Mouse (Mus musculus) stomach, postnatal 0 days (tissue): ENCODE measurements around the gene Pram1.

ENCODE experiments used
- CTCF ChIP-seq: IDR thresholded peaks from 2 replicates; pipeline ENCODE4 v1.5.1; 2016; ENCODE audit warnings: antibody characterized with exemption, low read depth, mild to moderate bottlenecking, moderate library complexity
- EP300 ChIP-seq: optimal IDR thresholded peaks from 2 replicates; pipeline ENCODE3; 2016; ENCODE audit warnings: antibody characterized with exemption

DNA sequence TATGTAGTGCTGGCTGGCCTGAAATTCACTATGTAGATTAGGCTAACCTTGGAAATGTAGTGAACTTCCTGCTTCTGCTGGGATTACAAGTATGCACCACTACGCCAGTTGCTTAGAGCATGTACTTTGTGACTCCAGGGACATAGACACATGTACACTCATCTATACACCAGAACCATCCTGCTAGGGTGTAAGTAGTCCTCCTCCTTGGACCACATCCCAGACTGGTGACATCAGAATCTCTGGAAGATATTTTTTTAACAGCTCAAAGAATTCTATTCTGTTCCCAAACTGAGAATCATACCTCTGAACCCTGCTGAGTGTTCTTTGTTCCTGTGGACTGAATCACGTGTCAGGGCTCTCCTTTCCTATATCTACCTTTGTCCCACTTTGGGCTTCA is 818 bp upstream of the Pram1 start:
- no peak for TF ChIP-seq CTCF
- TF ChIP-seq EP300: no peak
